Mouse (Mus musculus) brain, adult 2 months (tissue): ENCODE measurements at regions not wholly inside any gene's neighbourhood (a gene's known extent, or its start where the extent isn't known, plus 50 kb on each side); places are given as distances from the start of the nearest gene placed in this dataset.

Experiments
- DNase-seq: peaks from one replicate; pipeline ENCODE4 v3.0.0; 2011; ENCODE audit warnings: low read depth, low spot score

- DNase-seq, result peak; percentile 63
Observed at GRCm38 (mm10) chr7:36420741-36421140, 277.2 kb upstream of the Tshz3 start.

- DNase-seq, result peak; percentile 60
Observed at GRCm38 (mm10) chr7:36449181-36449915, 248.6 kb upstream of the Tshz3 start.

- DNase-seq, result no peak
Observed at GRCm38 (mm10) chr7:36453816-36454215, 244.1 kb upstream of the Tshz3 start.

DNA sequence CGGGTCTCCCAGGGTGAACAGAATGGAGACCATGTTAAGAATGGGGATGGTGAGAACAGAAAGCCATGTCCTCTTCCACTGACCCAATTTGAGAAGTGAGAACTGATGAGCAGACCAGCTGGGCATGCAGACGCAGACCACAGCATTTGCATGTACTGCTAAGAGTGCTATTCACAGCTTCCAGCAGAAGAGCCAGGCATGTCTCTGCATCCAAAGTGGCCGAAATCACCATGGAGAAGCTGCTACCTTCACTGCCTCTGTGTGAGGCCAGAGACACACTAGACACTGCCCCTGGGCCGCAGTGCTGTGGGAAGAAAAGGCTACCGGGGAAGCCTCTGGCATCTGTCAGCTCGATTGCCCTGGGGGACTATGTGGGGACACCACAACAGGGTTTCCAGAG is 241.8 kb upstream of the Tshz3 start:
- peak; percentile 22 for DNase-seq

GRCm38 (mm10) chr7:36462422-36462833 is 235.5 kb upstream of the Tshz3 start:
- no peak for DNase-seq

- DNase-seq, result no peak
Observed at GRCm38 (mm10) chr7:36469386-36469785, 228.5 kb upstream of the Tshz3 start.

- DNase-seq, result no peak
Observed at GRCm38 (mm10) chr7:36473532-36473931, 224.4 kb upstream of the Tshz3 start.

- DNase-seq, result peak; percentile 23
Observed at GRCm38 (mm10) chr7:36476434-36476833, 221.5 kb upstream of the Tshz3 start.

- peak; percentile 27 for DNase-seq
Observed at GRCm38 (mm10) chr7:36476851-36477644, 220.9 kb upstream of the Tshz3 start.

- no peak for DNase-seq
Observed at GRCm38 (mm10) chr7:36488155-36488554, 209.8 kb upstream of the Tshz3 start.

GRCm38 (mm10) chr7:36491173-36491581 is 206.7 kb upstream of the Tshz3 start:
- DNase-seq, result peak; percentile 17

GRCm38 (mm10) chr7:36504010-36504875 is 193.7 kb upstream of the Tshz3 start:
- peak; percentile 10 for DNase-seq

DNA sequence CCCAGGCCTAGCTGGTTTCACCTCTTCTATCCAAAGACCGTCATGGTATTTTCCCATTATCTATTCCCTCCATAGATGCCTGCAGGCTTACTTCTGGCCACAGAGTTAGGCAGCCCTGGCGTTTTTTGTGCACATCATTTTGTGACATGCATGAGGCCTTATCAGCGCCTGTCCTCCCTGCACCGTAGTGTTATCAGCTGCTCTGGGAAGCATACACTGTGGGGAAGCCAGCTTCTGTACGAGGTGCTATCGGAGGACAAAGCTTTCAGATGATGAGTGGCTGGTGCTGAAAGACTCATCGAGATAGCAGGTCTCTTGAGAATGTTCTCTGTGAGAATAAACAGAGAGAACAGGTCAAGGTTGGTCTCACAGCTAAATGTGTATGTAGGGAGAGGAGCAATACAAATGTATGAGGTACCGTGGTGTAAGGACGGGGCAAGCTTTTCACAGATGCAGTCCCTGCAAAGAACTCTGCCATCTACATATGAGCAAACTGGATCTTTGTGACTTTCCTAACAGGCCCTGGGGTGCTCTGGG is 190.0 kb upstream of the Tshz3 start:
- DNase-seq, result no peak

DNA sequence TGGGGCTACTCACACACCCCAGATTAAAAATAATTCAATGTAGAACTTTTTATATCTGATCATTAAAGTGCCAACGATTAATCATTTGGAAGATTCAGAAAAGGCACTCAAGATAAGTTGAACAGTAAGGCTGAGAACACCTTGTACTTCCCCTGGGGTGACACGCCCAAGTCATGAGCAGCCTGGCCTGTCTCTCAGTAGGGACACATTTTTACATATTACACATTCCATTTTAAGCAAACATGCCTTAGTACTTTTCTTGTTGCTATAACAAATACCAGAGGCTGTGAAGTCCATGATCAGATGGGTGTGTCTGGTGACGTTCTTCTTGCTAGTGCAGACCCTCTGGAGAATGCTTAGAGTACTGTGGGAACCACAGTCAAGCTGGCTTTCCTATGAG is 184.2 kb upstream of the Tshz3 start:
- DNase-seq, result no peak

GRCm38 (mm10) chr7:36516094-36516663 is 181.7 kb upstream of the Tshz3 start:
- no peak for DNase-seq

- DNase-seq, result no peak
Observed at GRCm38 (mm10) chr7:36519027-36519426, 178.9 kb upstream of the Tshz3 start.

- no peak for DNase-seq
Observed at GRCm38 (mm10) chr7:36522960-36523359, 175.0 kb upstream of the Tshz3 start.

DNA sequence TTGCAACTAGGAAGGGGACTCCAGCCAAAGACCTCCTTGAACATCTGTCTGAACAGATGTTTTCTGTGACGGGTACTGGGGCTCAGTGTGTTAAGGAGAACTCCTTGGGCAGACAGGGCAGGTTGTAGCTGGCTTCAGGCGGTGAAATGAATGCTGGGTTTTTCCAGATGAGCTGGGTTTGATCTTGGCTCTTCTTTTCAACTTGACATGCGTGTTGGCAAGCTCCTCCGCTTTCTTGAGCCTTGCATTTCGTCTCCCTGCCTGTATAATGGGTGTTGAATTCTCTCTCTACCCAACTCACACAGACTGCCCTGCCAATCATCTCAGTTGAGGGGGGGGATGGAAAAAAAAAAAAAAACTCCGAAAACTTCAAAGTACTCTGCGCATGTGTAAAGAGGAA is 171.8 kb upstream of the Tshz3 start:
- no peak for DNase-seq

GRCm38 (mm10) chr7:36526692-36527091 is 171.2 kb upstream of the Tshz3 start:
- no peak for DNase-seq

GRCm38 (mm10) chr7:36529504-36530065 is 168.3 kb upstream of the Tshz3 start:
- peak; percentile 8 for DNase-seq

GRCm38 (mm10) chr7:36531559-36531958 is 166.4 kb upstream of the Tshz3 start:
- no peak for DNase-seq
